In the genomic region with DNA sequence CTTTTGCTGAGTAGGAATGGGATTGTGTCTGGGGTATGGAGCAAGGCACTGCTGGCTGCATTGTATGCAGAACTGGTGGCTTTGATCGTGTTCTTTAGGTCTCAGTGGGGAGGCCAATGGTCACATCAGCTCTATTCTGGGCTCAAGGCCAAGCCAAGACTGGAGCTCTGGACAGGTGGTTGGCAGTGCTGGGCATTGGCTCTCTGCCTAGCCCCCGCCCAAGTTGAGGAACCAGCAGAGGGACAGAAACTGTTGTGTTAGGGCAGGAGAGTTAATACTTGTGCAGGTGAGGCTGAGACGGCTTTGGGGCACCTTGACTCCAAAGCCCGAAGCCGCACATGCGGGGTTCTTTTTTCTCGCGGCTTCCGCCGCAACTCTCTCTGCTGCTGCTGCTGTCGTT, we compare ENCODE assay signal across 8 mouse cellular contexts. TPM values are rescaled to one million over a fixed set of nuclear protein-coding genes. Genes with fewer than 3 reads are reported as not detected.
DNase-seq lines count a peak whose midpoint lies in the region; ATAC-seq and TF ChIP-seq lines count a peak whose summit lies in the region.

A gene (plus strand): TSS at position 265 of the 400 bp plus-strand sequence.

- H3K4me1 ChIP-seq in hindbrain, embryonic 15.5 days (replicated peaks): peaks cover 45% of the 10 kb centered on the region
- H3K4me1 ChIP-seq in liver, postnatal 0 days (ENCODE audit: insufficient read depth): peaks cover 12% of the 10 kb centered on the region
- H3K4me1 ChIP-seq in stomach, embryonic 15.5 days: peaks cover 44% of the 10 kb centered on the region

- peak within 1 kb of the TSS; percentile 53 for H3K27ac ChIP-seq in hindbrain, embryonic 15.5 days (replicated peaks)
- H3K27ac ChIP-seq in liver, postnatal 0 days (ENCODE audit: low read depth): no peak within 1 kb of the TSS
- H3K27ac ChIP-seq in stomach, embryonic 15.5 days: peak within 1 kb of the TSS; percentile 9; the same call in 1 of the 2 replicates

- peaks cover 64% of the 10 kb centered on the region for H3K27me3 ChIP-seq in hindbrain, embryonic 15.5 days
- peaks cover 49% of the 10 kb centered on the region for H3K27me3 ChIP-seq in liver, postnatal 0 days (ENCODE audit: insufficient read depth, low read length)
- peaks cover 49% of the 10 kb centered on the region for H3K27me3 ChIP-seq in stomach, embryonic 15.5 days (replicated peaks)

- peak within 1 kb of the TSS; percentile 29 for H3K4me3 ChIP-seq in hindbrain, embryonic 15.5 days
- no peak within 1 kb of the TSS for H3K4me3 ChIP-seq in liver, postnatal 0 days (ENCODE audit: low read depth, low read length)
- peak within 1 kb of the TSS; percentile 26 for H3K4me3 ChIP-seq in stomach, embryonic 15.5 days (replicated peaks)

- DNase-seq in layer of hippocampus, adult 11-12 months (ENCODE audit: low spot score): peak; percentile 46
- DNase-seq in layer of hippocampus, adult 18-20 months (ENCODE audit: low spot score in 2 of 2): no peak
- peak; percentile 88 for DNase-seq in cerebellum, adult 9-11 months
- no peak for DNase-seq in liver, postnatal 0 days
- no peak for DNase-seq in Muller cell, postnatal 12 days (ENCODE audit: inconsistent ontology term)
- DNase-seq in adipocyte (ENCODE audit: low spot score): no peak

- H3K9ac ChIP-seq in hindbrain, embryonic 15.5 days: peak within 1 kb of the TSS; percentile 25
- H3K9ac ChIP-seq in liver, postnatal 0 days (replicated peaks): no peak within 1 kb of the TSS
- no peak within 1 kb of the TSS for H3K9ac ChIP-seq in stomach, embryonic 15.5 days

- H3K36me3 ChIP-seq in hindbrain, embryonic 15.5 days: peaks cover 17% of the 10 kb centered on the region
- peaks cover 8% of the 10 kb centered on the region for H3K36me3 ChIP-seq in liver, postnatal 0 days (replicated peaks; ENCODE audit: insufficient read depth, low read length)
- H3K36me3 ChIP-seq in stomach, embryonic 15.5 days: peaks cover 12% of the 10 kb centered on the region; the same call in 1 of the 2 replicates

- ATAC-seq in hindbrain, embryonic 15.5 days (ENCODE audit: low FRiP score, low read depth): no peak
- no peak for ATAC-seq in liver, postnatal 0 days
- no peak for ATAC-seq in stomach, embryonic 15.5 days (ENCODE audit: insufficient read depth, low FRiP score, low read depth)

- TF ChIP-seq CTCF in liver, postnatal 0 days (IDR thresholded peaks at IDR 0.05; ENCODE audit: low read depth): no peak

- H3K4me2 ChIP-seq in hindbrain, embryonic 15.5 days: peak within 1 kb of the TSS; percentile 62
- 0 out of 2 replicates have a peak within 1 kb of the TSS, but pooled peaks have one; percentile 7 for H3K4me2 ChIP-seq in liver, postnatal 0 days (ENCODE audit: low read depth, low read length)
- peak within 1 kb of the TSS; percentile 66 for H3K4me2 ChIP-seq in stomach, embryonic 15.5 days

- 7% methylated on average over 11 of the region's 11 CpGs for WGBS in hindbrain, embryonic 15.5 days
- 11% methylated on average over 11 of the region's 11 CpGs for WGBS in liver, postnatal 0 days (ENCODE audit: insufficient replicate concordance)
- WGBS in stomach, embryonic 15.5 days: 14% methylated on average over 11 of the region's 11 CpGs

- TF ChIP-seq EP300 in liver, postnatal 0 days (IDR thresholded peaks at IDR 0.05; ENCODE audit: low read depth): no peak

- H3K9me3 ChIP-seq in hindbrain, embryonic 15.5 days: no peaks in the 10 kb centered on the region
- H3K9me3 ChIP-seq in liver, postnatal 0 days (ENCODE audit: low read length): no peaks in the 10 kb centered on the region
- H3K9me3 ChIP-seq in stomach, embryonic 15.5 days: no peaks in the 10 kb centered on the region

RNA-seq across cellular contexts. Expression of the gene that starts here (rescaled TPM):
- not detected for total RNA-seq in layer of hippocampus, adult 18-20 months (2021)
- 0.18 TPM in 1 of 2 replicates, not detected in the other for polyA plus RNA-seq in hindbrain, embryonic 15.5 days (2015; fragmentation: Nextera tagmentation; extraction: Ambion mirVana)
- polyA plus RNA-seq in liver, postnatal 0 days (2015; fragmentation: Nextera tagmentation; extraction: Ambion mirVana): not detected in 2 replicates
- 4.4 and 6.9 TPM in 2 replicates for polyA plus RNA-seq in stomach, embryonic 15.5 days (2015; fragmentation: Nextera tagmentation; extraction: Ambion mirVana)

Comparison
In these comparisons a context has a peak if more than half of its experiments do, and no peak if none do; other contexts are left out.
1. DNase-seq: peak in layer of hippocampus, adult 11-12 months (single experiment) and cerebellum, adult 9-11 months (single experiment); none in layer of hippocampus, adult 18-20 months (0 of 2), liver, postnatal 0 days (single experiment), Muller cell, postnatal 12 days (single experiment) and adipocyte (single experiment).
2. H3K4me2 ChIP-seq: peak in every context shown above with its lines; median percentile 66 in stomach, embryonic 15.5 days; 62 in hindbrain, embryonic 15.5 days; 7 in liver, postnatal 0 days.